Mouse (Mus musculus) embryonic facial prominence, embryonic 14.5 days (tissue): Measurements from ENCODE around the gene Cyp27b1. TPM values are rescaled to one million over a fixed set of nuclear protein-coding genes. Genes with fewer than 3 reads are reported as not detected.
A peak's percentile ranks its signal among the peaks of the same experiment; 100 is the strongest.

ENCODE experiments used
- ATAC-seq: fragments of 200-750 bp; cut with Nextera tagmentation; 2 replicates; pipeline ENCODE4 v1.8.0; 2017; ENCODE audit warnings: low read depth, moderate number of reproducible peaks, moderate TSS enrichment
- DNase-seq: peaks from one replicate; pipeline ENCODE4 v3.0.0-alpha.2; 2015; ENCODE audit warnings: low spot score
- H3K27ac ChIP-seq: fragments of 300-500 bp; sonication (generic); replicated peaks from 2 replicates; pipeline ENCODE4 v1.5.1; 2014; ENCODE audit warnings: low read depth, mild to moderate bottlenecking, low read length, moderate library complexity
- H3K27me3 ChIP-seq: fragments of 300-500 bp; sonication (generic); replicated peaks from 2 replicates; pipeline ENCODE4 v1.6.1; 2014; ENCODE audit warnings: low read length; ENCODE audit not compliant: control insufficient read depth, insufficient read depth
- H3K36me3 ChIP-seq: fragments of 300-500 bp; sonication (generic); 2 replicates; pipeline ENCODE4 v1.6.1; 2014; ENCODE audit warnings: low read length, mixed read lengths; ENCODE audit not compliant: control insufficient read depth, insufficient read depth
- H3K4me1 ChIP-seq: fragments of 300-500 bp; sonication (generic); 2 replicates; pipeline ENCODE4 v1.6.1; 2014; ENCODE audit warnings: antibody characterized with exemption, low read length; ENCODE audit not compliant: control insufficient read depth, insufficient read depth
- H3K4me2 ChIP-seq: fragments of 300-500 bp; sonication (generic); 2 replicates; pipeline ENCODE4 v1.6.1; 2014; ENCODE audit warnings: low read depth, mild to moderate bottlenecking, low read length, moderate library complexity, mixed read lengths
- H3K4me3 ChIP-seq: fragments of 300-500 bp; sonication (generic); 2 replicates; pipeline ENCODE4 v1.5.1; 2014; ENCODE audit warnings: low read depth, mild to moderate bottlenecking, low read length
- H3K9ac ChIP-seq: fragments of 300-500 bp; sonication (generic); 2 replicates; pipeline ENCODE4 v1.6.1; 2014; ENCODE audit warnings: low read depth, mild to moderate bottlenecking, low read length, moderate library complexity, mixed read lengths
- H3K9me3 ChIP-seq: fragments of 300-500 bp; sonication (generic); 2 replicates; pipeline ENCODE4 v1.6.1; 2016; ENCODE audit warnings: low read length; ENCODE audit not compliant: control insufficient read depth
- WGBS: fragments of 180-500 bp; shearing (Covaris S2); extraction: QIAGEN DNeasy Blood & Tissue Kit; methylation state at CpG from one replicate; pipeline ENCODE4 v1.1.7; 2014; 5-methylcytosine and 5-hydroxymethylcytosine counted together
- polyA plus RNA-seq: library from polyadenylated mRNA; unstranded; fragments of >200 nt; fragmentation: Nextera tagmentation; extraction: Ambion mirVana; gene quantifications from 2 replicates; pipeline ENCODE4 v1.2.1, GENCODE M21; 2014

Cyp27b1 gene
- polyA plus RNA-seq, 1 experiment from 2014 or later: 0.13 TPM

DNA sequence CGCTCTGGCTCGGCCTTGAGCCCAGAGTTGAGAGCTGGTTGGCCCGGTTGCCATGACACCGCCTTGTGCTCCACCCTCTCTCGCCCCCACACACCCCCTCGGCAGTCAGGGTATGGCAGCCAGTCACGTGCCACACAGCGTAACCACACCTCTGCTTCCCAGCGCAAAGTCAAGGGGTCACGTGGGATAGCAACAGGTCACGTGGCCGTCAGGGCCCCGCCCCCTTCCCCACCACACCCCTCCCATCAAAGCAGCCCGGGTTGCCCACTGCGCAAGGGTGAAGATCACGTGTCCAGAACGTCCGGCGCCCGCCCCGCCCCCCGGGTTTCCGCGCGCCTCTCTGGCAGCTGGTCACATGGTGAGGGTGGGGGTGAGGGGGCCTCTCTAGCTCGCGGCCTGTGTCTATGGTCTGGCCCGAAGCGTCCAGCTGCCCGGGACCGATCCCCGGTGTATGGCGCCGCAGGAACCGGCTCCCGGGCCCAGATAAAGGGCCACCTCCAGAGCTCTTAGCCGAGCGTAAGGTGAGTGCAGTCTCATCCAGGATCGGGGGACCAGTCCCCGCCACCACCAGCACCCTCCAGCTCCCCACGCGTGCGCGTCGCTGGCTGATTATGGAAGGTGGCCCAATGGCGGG lies 15.3 kb downstream of the Cyp27b1 start, which contains the start of gene Cdk4:
TSS of gene Cdk4 (plus strand) at position 296 of the 634 bp plus-strand sequence.
- WGBS: under 1% methylated on average over 24 of the region's 46 CpGs
- H3K36me3 ChIP-seq: peaks cover 39% of the 10 kb centered on the region
- H3K9me3 ChIP-seq: no peaks in the 10 kb centered on the region
- H3K27me3 ChIP-seq: 0 out of 2 replicates have a peak, but pooled peaks cover 11% of the 10 kb centered on the region
- H3K4me1 ChIP-seq: peaks cover 13% of the 10 kb centered on the region
- ATAC-seq: peak; percentile 88
- H3K9ac ChIP-seq: peak within 1 kb of the TSS; percentile 97
- peak; percentile 99 for DNase-seq
- peak within 1 kb of the TSS; percentile 90 for H3K4me3 ChIP-seq
- H3K4me2 ChIP-seq: peak within 1 kb of the TSS; percentile 93
- H3K27ac ChIP-seq: peak within 1 kb of the TSS; percentile 88

GRCm38 (mm10) chr10:127063913-127064870 lies 16.1 kb downstream of the Cyp27b1 start:
- no peak; the same call in 1 of the 2 replicates for ATAC-seq
- H3K27me3 ChIP-seq: 0 out of 2 replicates have a peak, but pooled peaks cover 11% of the 10 kb centered on the region
- peak overlapping the region; percentile 90 for H3K4me3 ChIP-seq
- peaks cover 45% of the 10 kb centered on the region for H3K36me3 ChIP-seq
- H3K4me2 ChIP-seq: peak overlapping the region; percentile 93
- no peak for DNase-seq
- WGBS: 13% methylated on average over 37 of the region's 37 CpGs
- no peaks in the 10 kb centered on the region for H3K9me3 ChIP-seq
- H3K27ac ChIP-seq: peak overlapping the region; percentile 88
- peak overlapping the region; percentile 97 for H3K9ac ChIP-seq
- peaks cover 18% of the 10 kb centered on the region for H3K4me1 ChIP-seq

DNA sequence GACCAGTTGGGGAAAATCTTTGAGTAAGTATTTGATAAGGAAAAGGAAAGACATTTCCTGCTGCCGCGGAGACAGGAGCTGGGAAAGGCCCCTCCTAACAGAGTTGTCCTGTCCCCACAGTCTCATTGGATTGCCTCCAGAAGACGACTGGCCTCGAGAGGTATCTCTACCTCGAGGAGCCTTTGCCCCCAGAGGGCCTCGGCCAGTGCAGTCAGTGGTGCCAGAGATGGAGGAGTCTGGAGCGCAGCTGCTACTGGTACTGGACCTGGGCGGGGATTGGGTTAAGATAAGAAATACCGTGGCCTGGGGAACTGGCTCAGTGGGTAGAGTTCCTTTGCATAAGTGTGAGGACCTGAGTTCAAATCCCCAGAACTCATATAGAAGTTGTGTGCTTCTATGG lies 17.9 kb downstream of the Cyp27b1 start:
- WGBS: 84% methylated on average over 9 of the region's 9 CpGs
- peaks cover 21% of the 10 kb centered on the region for H3K4me1 ChIP-seq
- ATAC-seq (no peak), DNase-seq (no peak)
- no peak overlapping the region for H3K4me2 ChIP-seq
- no peak overlapping the region for H3K4me3 ChIP-seq
- peaks cover 45% of the 10 kb centered on the region for H3K36me3 ChIP-seq
- no peak overlapping the region for H3K27ac ChIP-seq
- 0 out of 2 replicates have a peak, but pooled peaks cover 4% of the 10 kb centered on the region for H3K27me3 ChIP-seq
- H3K9me3 ChIP-seq: no peaks in the 10 kb centered on the region
- no peak overlapping the region for H3K9ac ChIP-seq

DNA sequence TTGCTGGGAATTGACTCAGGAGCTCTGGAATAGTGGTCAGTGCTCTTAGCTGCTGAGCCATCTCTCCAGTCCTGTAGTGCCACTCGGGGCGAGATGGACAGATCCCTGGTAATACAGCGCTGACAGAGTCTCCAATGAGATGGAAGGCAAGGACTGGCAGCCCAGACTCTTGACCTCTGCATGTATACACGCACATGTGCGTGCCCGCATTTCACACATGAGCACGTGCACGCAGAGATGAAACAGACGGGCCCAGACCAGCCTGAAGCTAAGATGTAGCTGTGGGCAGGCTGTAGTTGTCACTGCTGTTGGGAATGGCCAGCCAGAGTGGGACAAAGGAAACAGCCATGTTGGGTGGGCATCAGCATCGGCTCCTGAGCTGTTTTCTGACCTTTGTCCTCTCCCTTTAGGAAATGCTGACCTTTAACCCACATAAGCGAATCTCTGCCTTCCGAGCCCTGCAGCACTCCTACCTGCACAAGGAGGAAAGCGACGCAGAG lies 18.5 kb downstream of the Cyp27b1 start:
- H3K9me3 ChIP-seq: no peaks in the 10 kb centered on the region
- H3K4me2 ChIP-seq: no peak overlapping the region
- H3K27ac ChIP-seq: no peak overlapping the region
- ATAC-seq (no peak), DNase-seq (no peak)
- H3K27me3 ChIP-seq: 0 out of 2 replicates have a peak, but pooled peaks cover 1% of the 10 kb centered on the region
- H3K4me1 ChIP-seq: peaks cover 25% of the 10 kb centered on the region
- H3K4me3 ChIP-seq: no peak overlapping the region
- WGBS: 89% methylated on average over 14 of the region's 14 CpGs
- H3K9ac ChIP-seq: no peak overlapping the region
- H3K36me3 ChIP-seq: peaks cover 45% of the 10 kb centered on the region

DNA sequence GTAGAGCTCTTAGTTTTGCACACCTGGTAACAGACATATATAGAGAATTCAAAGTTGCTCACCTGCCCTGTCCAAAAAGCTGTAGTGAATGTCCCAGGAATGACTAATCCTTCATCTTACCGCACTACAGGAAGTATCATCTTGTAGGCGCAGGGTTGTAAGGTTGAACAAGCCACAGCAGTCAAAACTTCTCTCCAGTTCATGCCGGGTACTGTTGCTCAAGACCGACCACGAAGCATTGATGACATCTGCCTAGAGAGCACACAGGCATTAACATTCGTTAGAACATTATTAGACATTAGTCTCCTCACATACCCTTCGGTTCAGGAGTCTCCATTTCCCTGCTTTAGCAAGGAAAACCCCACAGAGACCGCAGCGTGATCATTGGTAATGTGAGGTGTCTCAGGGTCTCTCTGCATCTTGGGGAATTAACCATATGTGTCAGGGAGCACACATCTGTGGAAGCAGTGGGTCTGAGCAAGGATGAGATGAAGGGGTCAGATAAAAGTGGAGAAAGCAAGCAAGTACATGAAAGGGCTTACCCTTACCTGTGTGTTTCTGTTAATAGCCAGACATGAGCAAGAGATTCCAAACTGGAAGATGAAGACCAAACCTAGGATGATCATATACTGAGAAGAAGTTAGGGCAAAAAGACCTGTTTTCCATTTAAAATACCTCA lies 20.4 kb downstream of the Cyp27b1 start:
- peak overlapping the region; percentile 73 for H3K9ac ChIP-seq
- peaks cover 45% of the 10 kb centered on the region for H3K36me3 ChIP-seq
- no peak for ATAC-seq
- no peak for DNase-seq
- 70% methylated on average over 9 of the region's 9 CpGs for WGBS
- H3K27ac ChIP-seq: peak overlapping the region; percentile 91
- peak overlapping the region; percentile 76 for H3K4me2 ChIP-seq
- H3K4me3 ChIP-seq: peak overlapping the region; percentile 62
- H3K4me1 ChIP-seq: peaks cover 22% of the 10 kb centered on the region
- no peaks in the 10 kb centered on the region for H3K9me3 ChIP-seq
- no peaks in the 10 kb centered on the region for H3K27me3 ChIP-seq

DNA sequence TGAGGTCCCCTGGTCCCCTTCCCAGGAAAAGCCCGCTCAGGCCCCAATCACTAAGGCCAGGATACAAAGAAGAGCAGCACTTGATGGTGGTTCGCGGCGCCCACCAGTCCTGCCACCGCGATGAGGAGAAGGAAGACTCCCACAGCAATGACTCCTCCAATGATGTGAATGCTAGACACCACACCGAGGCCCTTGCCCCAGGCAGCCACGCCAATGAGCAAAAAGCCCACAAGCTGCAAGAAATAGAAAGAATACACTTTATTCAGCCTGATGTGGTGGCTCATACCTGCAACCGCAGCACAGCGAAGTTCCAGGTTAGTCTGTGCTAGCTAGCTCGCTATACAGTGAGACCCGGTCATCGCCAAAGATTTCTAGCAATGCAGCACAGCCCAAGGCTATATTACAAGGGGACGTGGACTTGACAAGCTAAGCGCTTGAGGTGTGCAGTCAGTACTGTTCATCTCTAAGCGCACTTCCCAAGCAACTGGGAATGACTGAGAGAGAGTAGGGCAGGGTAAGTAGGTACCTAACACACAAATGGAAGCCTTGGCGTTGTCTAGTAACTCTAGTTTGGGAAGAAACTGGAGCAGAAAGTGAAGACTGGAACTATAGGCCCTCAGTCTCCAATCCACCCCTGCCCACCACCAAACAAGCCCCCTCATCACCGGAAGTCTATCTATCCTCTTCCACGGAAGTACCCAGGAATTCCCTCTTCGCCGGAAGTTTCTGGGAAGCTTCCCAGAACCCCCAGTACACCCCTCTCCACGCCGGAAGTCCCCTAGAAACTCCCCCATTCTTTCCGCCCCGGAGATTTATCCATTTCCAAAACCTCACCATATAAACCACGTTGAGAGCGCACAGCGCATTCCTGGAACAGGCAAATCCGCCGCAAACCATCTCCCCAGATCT lies 21.5 kb downstream of the Cyp27b1 start:
- DNase-seq (peak; percentile 87), ATAC-seq (peak; percentile 70)
- H3K4me2 ChIP-seq: peak overlapping the region; percentile 76
- H3K27ac ChIP-seq: peak overlapping the region; percentile 91
- H3K9ac ChIP-seq: peak overlapping the region; percentile 73
- WGBS: 7% methylated on average over 30 of the region's 30 CpGs
- H3K4me3 ChIP-seq: peak overlapping the region; percentile 62
- H3K36me3 ChIP-seq: peaks cover 44% of the 10 kb centered on the region
- no peaks in the 10 kb centered on the region for H3K9me3 ChIP-seq
- H3K27me3 ChIP-seq: no peaks in the 10 kb centered on the region
- peaks cover 22% of the 10 kb centered on the region for H3K4me1 ChIP-seq

- ATAC-seq (peak; percentile 93), DNase-seq (peak; percentile 99)
- H3K27me3 ChIP-seq: peaks cover 6% of the 10 kb centered on the region; the same call in 1 of the 2 replicates
- H3K4me3 ChIP-seq: peak within 1 kb of the TSS; percentile 62
- no peaks in the 10 kb centered on the region for H3K9me3 ChIP-seq
- peak within 1 kb of the TSS; percentile 86 for H3K4me2 ChIP-seq
- H3K27ac ChIP-seq: peak within 1 kb of the TSS; percentile 91
- WGBS: 2% methylated on average over 36 of the region's 36 CpGs
- peaks cover 16% of the 10 kb centered on the region for H3K4me1 ChIP-seq
- H3K9ac ChIP-seq: peak within 1 kb of the TSS; percentile 73
- H3K36me3 ChIP-seq: peaks cover 35% of the 10 kb centered on the region
Observed at GRCm38 (mm10) chr10:127070190-127071121, 22.4 kb downstream of the Cyp27b1 start, which contains the start of gene Tspan31. TSS of gene Tspan31 (minus strand) at chr10:127070264.
